Mouse (Mus musculus) CH12.LX (cell line): ENCODE results near the gene Tigar. TPM values are rescaled to one million over a fixed set of nuclear protein-coding genes. Genes with fewer than 3 reads are reported as not detected.

Experiments used
- DNase-seq: peaks from one replicate; pipeline ENCODE4 v3.0.0-alpha.2; 2013; ENCODE audit errors: extremely low read depth
- H3K27ac ChIP-seq: 2 replicates; pipeline ENCODE4 v1.5.1; 2012; ENCODE audit warnings: low read depth, mild to moderate bottlenecking, control low read depth, moderate library complexity; ENCODE audit not compliant: insufficient read depth
- H3K27me3 ChIP-seq: replicated peaks from 2 replicates; pipeline ENCODE3; 2012; ENCODE audit warnings: inconsistent platforms
- H3K36me3 ChIP-seq, 2 experiments: replicated peaks in 1 of 2; 2 replicates each; pipeline versions ENCODE3 to v1.6.1; 2012; ENCODE audit warnings: inconsistent platforms in 1 of 2, low read length in 1 of 2, mild to moderate bottlenecking in 1 of 2, mixed read lengths in 1 of 2, moderate library complexity in 1 of 2; ENCODE audit not compliant: control insufficient read depth in 1 of 2, insufficient read depth in 1 of 2
- H3K4me1 ChIP-seq, 2 experiments: 2 replicates each; pipeline ENCODE4 v1.6.1; 2012; ENCODE audit warnings: inconsistent platforms in 1 of 2, moderate library complexity in 1 of 2; ENCODE audit not compliant: insufficient read depth in 2 of 2, control insufficient read depth in 1 of 2
- H3K4me2 ChIP-seq: 2 replicates; pipeline ENCODE4 v1.6.1; 2012; ENCODE audit warnings: low read depth, mild to moderate bottlenecking, control low read depth; ENCODE audit not compliant: poor library complexity, insufficient read depth, severe bottlenecking
- H3K4me3 ChIP-seq, 3 experiments: fragments of 150-350 bp in 1 of 3; sonication (generic) in 1 of 3; replicated peaks in 1 of 3; 2 replicates each; pipeline versions ENCODE3 to v1.5.1; 2011 to 2012; ENCODE audit warnings: low read depth in 2 of 3, low read length in 2 of 3, mild to moderate bottlenecking in 2 of 3, moderate library complexity in 2 of 3, control low read depth in 1 of 3, improper control_type of control experiment in 1 of 3, inconsistent platforms in 1 of 3, mixed read lengths in 1 of 3; ENCODE audit not compliant: poor library complexity in 1 of 3
- H3K79me2 ChIP-seq: replicated peaks from 2 replicates; pipeline ENCODE4 v1.6.1; 2012; ENCODE audit warnings: mild to moderate bottlenecking, moderate library complexity; ENCODE audit not compliant: control insufficient read depth, poor library complexity, insufficient read depth, severe bottlenecking; ENCODE audit errors: extremely low read depth
- H3K9ac ChIP-seq: 2 replicates; pipeline ENCODE4 v1.6.1; 2012; ENCODE audit warnings: low read depth, mild to moderate bottlenecking, control low read depth, moderate library complexity; ENCODE audit not compliant: insufficient read depth
- H3K9me3 ChIP-seq: replicated peaks from 2 replicates; pipeline ENCODE3; 2012; ENCODE audit warnings: low read length, inconsistent platforms, mixed read lengths
- BHLHE40 ChIP-seq: IDR thresholded peaks from 2 replicates; pipeline ENCODE4 v1.6.1; 2011; ENCODE audit warnings: mild to moderate bottlenecking, low read depth, low read length, improper control_type of control experiment
- CTCF ChIP-seq, 2 experiments: IDR thresholded peaks in 1 of 2; conservative IDR thresholded peaks in 1 of 2; 2 replicates each; pipeline ENCODE4 v1.5.1; 2011 to 2012; ENCODE audit warnings: low read depth in 2 of 2, low read length in 2 of 2, improper control_type of control experiment in 1 of 2, inconsistent platforms in 1 of 2, mild to moderate bottlenecking in 1 of 2, moderate library complexity in 1 of 2
- ELF1 ChIP-seq: IDR thresholded peaks from 2 replicates; pipeline ENCODE4 v1.6.1; 2014; ENCODE audit warnings: low read depth, mild to moderate bottlenecking, inconsistent platforms, low read length, improper control_type of control experiment
- HCFC1 ChIP-seq: IDR thresholded peaks from 2 replicates; pipeline ENCODE4 v1.6.1; 2012; ENCODE audit warnings: low read depth, mild to moderate bottlenecking, inconsistent platforms, low read length, improper control_type of control experiment
- KAT2A ChIP-seq: IDR thresholded peaks from 2 replicates; pipeline ENCODE4 v1.6.1; 2012; ENCODE audit warnings: low read length, improper control_type of control experiment, inconsistent platforms; ENCODE audit not compliant: insufficient replicate concordance
- MAFK ChIP-seq: IDR thresholded peaks from 2 replicates; pipeline ENCODE4 v1.6.1; 2011; ENCODE audit warnings: low read length, improper control_type of control experiment; ENCODE audit not compliant: insufficient replicate concordance
- MAZ ChIP-seq: IDR thresholded peaks from 2 replicates; pipeline ENCODE4 v1.6.1; 2012; ENCODE audit warnings: low read depth, mild to moderate bottlenecking, inconsistent platforms, low read length, improper control_type of control experiment, moderate library complexity
- MEF2A ChIP-seq: IDR thresholded peaks from 2 replicates; pipeline ENCODE4 v1.6.1; 2014; ENCODE audit warnings: low read depth, mild to moderate bottlenecking, inconsistent platforms, low read length, improper control_type of control experiment, borderline replicate concordance
- MXI1 ChIP-seq: IDR thresholded peaks from 2 replicates; pipeline ENCODE4 v1.6.1; 2011; ENCODE audit warnings: mild to moderate bottlenecking, low read depth, low read length, improper control_type of control experiment
- MYC ChIP-seq: IDR thresholded peaks from 2 replicates; pipeline ENCODE4 v1.6.1; 2011; ENCODE audit warnings: low read depth, mild to moderate bottlenecking, improper control_type of control experiment, low read length
- NELFE ChIP-seq: IDR thresholded peaks from 2 replicates; pipeline ENCODE4 v1.6.1; 2011; ENCODE audit warnings: low read depth, low read length, improper control_type of control experiment
- RAD21 ChIP-seq: IDR thresholded peaks from 2 replicates; pipeline ENCODE4 v1.6.1; 2011; ENCODE audit warnings: low read depth, mild to moderate bottlenecking, low read length, improper control_type of control experiment, moderate library complexity
- SMC3 ChIP-seq: IDR thresholded peaks from 2 replicates; pipeline ENCODE4 v1.6.1; 2011; ENCODE audit warnings: low read depth, low read length, improper control_type of control experiment
- TBP ChIP-seq: conservative IDR thresholded peaks from 2 replicates; pipeline ENCODE4 v1.6.1; 2011; ENCODE audit warnings: low read depth, low read length, improper control_type of control experiment
- UBTF ChIP-seq: IDR thresholded peaks from 2 replicates; pipeline ENCODE4 v1.6.1; 2012; ENCODE audit warnings: low read depth, mild to moderate bottlenecking, inconsistent platforms, low read length, improper control_type of control experiment, moderate library complexity
- USF2 ChIP-seq: conservative IDR thresholded peaks from 2 replicates; pipeline ENCODE4 v1.6.1; 2011; ENCODE audit warnings: low read depth, low read length, improper control_type of control experiment
- ZC3H11A ChIP-seq: IDR thresholded peaks from 2 replicates; pipeline ENCODE4 v1.6.1; 2012; ENCODE audit warnings: low read depth, mild to moderate bottlenecking, inconsistent platforms, low read length, improper control_type of control experiment
- ZKSCAN1 ChIP-seq: IDR thresholded peaks from 2 replicates; pipeline ENCODE4 v1.6.1; 2012; ENCODE audit warnings: low read depth, inconsistent platforms, low read length, improper control_type of control experiment, borderline replicate concordance
- ZMIZ1 ChIP-seq: IDR thresholded peaks from 2 replicates; pipeline ENCODE4 v1.6.1; 2012; ENCODE audit warnings: low read depth, mild to moderate bottlenecking, inconsistent platforms, low read length, improper control_type of control experiment
- ZNF384 ChIP-seq: IDR thresholded peaks from 2 replicates; pipeline ENCODE4 v1.6.1; 2012; ENCODE audit warnings: low read depth, low read length, improper control_type of control experiment, inconsistent platforms
- dilution Hi-C: fragments of 300-500 bp; cut with MboI; formaldehyde crosslinking; loops from 2 replicates; pipeline ENCODE4 v1.14.3; 2020; ENCODE audit warnings: low sequenced_read_pairs; ENCODE audit not compliant: extremely low pct_unique_long_range_greater_than_20kb, extremely low pct_ligation_motif_present
- in situ Hi-C: fragments of 300-500 bp; cut with MboI; formaldehyde crosslinking; loops from 3 replicates; pipeline ENCODE4 v1.14.3; 2019; ENCODE audit warnings: low sequenced_read_pairs, low pct_ligation_motif_present, low pct_unique_long_range_greater_than_20kb, mixed read lengths
- polyA plus RNA-seq: library from polyadenylated mRNA; unstranded; fragments of >175 nt; gene quantifications from 2 replicates; pipeline ENCODE4 v1.2.1, GENCODE M21; 2012; ENCODE audit warnings: low read depth; ENCODE audit not compliant: insufficient read length
- total RNA-seq, 2 experiments: library from RNA; depleted of rRNA; stranded (reverse); fragments of 300-350 nt in 1 of 2; fragments of >200 nt in 1 of 2; gene quantifications; 2 replicates each; pipeline ENCODE4 v1.2.3; 2012 to 2014

Tigar gene
- total and polyA plus RNA-seq, 3 experiments, result 8.9 to 20.8 (median 11.5) TPM

DNA sequence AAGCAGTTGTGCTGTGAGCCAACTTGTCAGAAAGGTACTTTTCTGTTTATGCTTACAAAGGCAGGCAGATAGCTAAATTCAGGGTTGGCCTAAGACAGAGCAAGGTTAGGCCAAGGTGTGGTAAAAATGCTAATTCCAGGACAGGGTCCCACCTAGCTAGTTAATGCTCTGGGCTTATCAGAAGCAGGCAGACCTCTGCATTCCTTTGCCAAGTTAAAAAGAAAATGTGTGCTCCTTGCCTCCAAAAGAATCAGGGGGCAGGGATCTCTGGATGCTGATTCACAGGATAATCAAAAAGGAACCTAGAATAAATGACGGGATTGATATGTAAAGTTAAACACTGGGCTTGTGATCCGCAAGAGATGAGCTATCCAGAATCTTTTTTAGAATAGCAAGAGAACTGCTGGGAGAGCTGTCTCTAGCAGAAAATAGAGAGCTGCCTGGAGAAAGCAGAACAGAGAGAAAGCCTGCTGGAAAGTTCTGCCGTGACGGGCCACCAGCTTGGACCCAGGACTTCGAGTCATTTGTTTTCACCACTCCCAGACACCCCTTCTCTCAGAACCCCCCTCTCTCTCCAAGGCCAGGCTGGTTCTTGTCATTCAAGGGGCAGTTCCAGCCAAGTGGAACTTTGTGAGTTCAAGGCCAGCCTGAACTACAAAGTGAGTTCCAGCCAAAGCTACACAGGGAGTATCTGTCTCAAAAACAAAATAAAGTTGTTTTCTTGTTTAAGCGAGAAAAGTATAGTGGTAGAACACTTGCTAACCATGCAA is 5.7 kb downstream of the Tigar start:
- Histone ChIP-seq H3K27me3 (no peaks in the 10 kb centered on the region), H3K4me3 (no peak overlapping the region), H3K9ac (no peak overlapping the region), H3K79me2 (peaks cover 15% of the 10 kb centered on the region), H3K27ac (no peak overlapping the region), H3K4me2 (no peak overlapping the region), H3K9me3 (no peaks in the 10 kb centered on the region), H3K4me1 (peaks cover 0 to 26% of the 10 kb centered on the region in 2 experiments; a peak in 2 of 4 replicates), H3K36me3 (peaks cover 25 to 46% of the 10 kb centered on the region in 2 experiments)
- no peak for DNase-seq
- in situ Hi-C loops (loop anchor here (10.0 to 25.0 kb wide), 2 partner anchors 139 to 316 kb away; no protein-coding TSS in a partner anchor), dilution Hi-C loops (no loop called here)
- no peak for TF ChIP-seq TBP
- TF ChIP-seq MAFK, result no peak
- TF ChIP-seq RAD21, result no peak
- no peak for TF ChIP-seq NELFE
- no peak for TF ChIP-seq ZC3H11A
- no peak for TF ChIP-seq ZKSCAN1
- no peak for TF ChIP-seq UBTF
- TF ChIP-seq HCFC1, result no peak
- TF ChIP-seq KAT2A, result no peak
- TF ChIP-seq ZNF384, result no peak
- TF ChIP-seq BHLHE40, result no peak
- TF ChIP-seq MAZ, result no peak
- TF ChIP-seq MEF2A, result no peak
- no peak for TF ChIP-seq MXI1
- no peak for TF ChIP-seq USF2
- TF ChIP-seq ELF1, result no peak

DNA sequence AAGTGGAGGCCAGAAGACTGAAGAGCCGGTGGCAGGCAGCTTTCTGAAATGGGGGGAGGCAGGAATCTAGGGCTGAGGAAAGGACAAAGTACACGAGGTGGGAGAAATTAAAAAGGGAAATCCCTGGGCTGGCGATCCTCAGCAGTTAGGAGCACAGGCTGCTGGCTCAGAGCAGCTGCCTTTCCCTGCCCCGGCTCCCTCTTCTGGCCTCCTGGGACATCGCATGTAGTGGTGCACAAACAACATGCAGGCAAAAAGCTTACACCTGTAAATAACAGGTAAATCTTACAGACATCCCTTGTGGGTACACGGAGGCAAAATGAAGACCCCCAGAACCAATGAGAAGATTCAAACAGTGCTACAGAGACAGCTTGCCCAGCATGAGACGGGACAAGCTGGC is 14.8 kb downstream of the Tigar start:
- TF ChIP-seq RAD21 (peak; percentile 12), ZMIZ1 (no peak), MYC (no peak), CTCF (conservative IDR thresholded peaks at IDR 0.05 in 1 of 2, IDR thresholded peaks at IDR 0.05 in 1 of 2; ENCODE audit: low read depth in 2 of 2, low read length in 2 of 2) (peak in 1 of 2 experiments; percentile 59; a peak in 2 of 4 replicates), SMC3 (peak; percentile 44)
- Histone ChIP-seq H3K9me3 (no peaks in the 10 kb centered on the region), H3K9ac (no peak overlapping the region), H3K27ac (no peak overlapping the region), H3K27me3 (no peaks in the 10 kb centered on the region), H3K4me3 (no peak overlapping the region), H3K36me3 (peaks cover 19 to 48% of the 10 kb centered on the region in 2 experiments), H3K79me2 (no peaks in the 10 kb centered on the region), H3K4me2 (no peak overlapping the region), H3K4me1 (no peaks in the 10 kb centered on the region)
- dilution Hi-C loops (no loop called here), in situ Hi-C loops (no loop called here)
- no peak for DNase-seq
